Mouse (Mus musculus) lung, embryonic 14.5 days (tissue): ENCODE data around the gene Sh2b2. TPM values are rescaled to one million over a fixed set of nuclear protein-coding genes. Genes with fewer than 3 reads are reported as not detected.

Source experiments
- ATAC-seq: fragments of 200-750 bp; cut with Nextera tagmentation; 2 replicates; pipeline ENCODE4 v1.8.0; 2017; ENCODE audit warnings: mild to moderate bottlenecking, moderate TSS enrichment, moderate library complexity; ENCODE audit not compliant: insufficient read depth
- DNase-seq: peaks from one replicate; pipeline ENCODE4 v3.0.0-alpha.2; 2015
- H3K27ac ChIP-seq: fragments of 300-500 bp; sonication (generic); 2 replicates; pipeline ENCODE4 v1.5.1; 2014; ENCODE audit warnings: low read depth, mild to moderate bottlenecking, moderate library complexity
- H3K27me3 ChIP-seq: fragments of 300-500 bp; sonication (generic); 2 replicates; pipeline ENCODE4 v1.6.1; 2014; ENCODE audit warnings: low read length, control low read depth; ENCODE audit not compliant: insufficient read depth
- H3K36me3 ChIP-seq: fragments of 300-500 bp; sonication (generic); 2 replicates; pipeline ENCODE4 v1.6.1; 2014; ENCODE audit warnings: control low read depth; ENCODE audit not compliant: insufficient read depth
- H3K4me1 ChIP-seq: fragments of 300-500 bp; sonication (generic); 2 replicates; pipeline ENCODE4 v1.6.1; 2014; ENCODE audit warnings: antibody characterized with exemption, control low read depth; ENCODE audit not compliant: insufficient read depth
- H3K4me2 ChIP-seq: fragments of 300-500 bp; sonication (generic); 2 replicates; pipeline ENCODE4 v1.6.1; 2014; ENCODE audit warnings: mild to moderate bottlenecking
- H3K4me3 ChIP-seq: fragments of 300-500 bp; sonication (generic); 2 replicates; pipeline ENCODE4 v1.5.1; 2014; ENCODE audit warnings: low read depth, low read length
- H3K9ac ChIP-seq: fragments of 300-500 bp; sonication (generic); 2 replicates; pipeline ENCODE4 v1.6.1; 2014
- H3K9me3 ChIP-seq: fragments of 300-500 bp; sonication (generic); 2 replicates; pipeline ENCODE4 v1.6.1; 2016; ENCODE audit warnings: low read depth, low read length, control low read depth
- CTCF ChIP-seq: IDR thresholded peaks from 2 replicates; pipeline ENCODE4 v1.5.1; 2016; ENCODE audit warnings: antibody characterized with exemption, low read depth
- WGBS: fragments of 180-500 bp; shearing (Covaris S2); extraction: QIAGEN DNeasy Blood & Tissue Kit; methylation state at CpG from one replicate; pipeline ENCODE4 v1.1.7; 2014; 5-methylcytosine and 5-hydroxymethylcytosine counted together
- polyA plus RNA-seq: library from polyadenylated mRNA; unstranded; fragments of >200 nt; fragmentation: Nextera tagmentation; extraction: Ambion mirVana; gene quantifications from 2 replicates; pipeline ENCODE4 v1.2.1, GENCODE M21; 2014

Gene Sh2b2
- 5.7 and 5.9 TPM in 2 replicates for polyA plus RNA-seq

- TF ChIP-seq CTCF: no peak
- Histone ChIP-seq H3K4me2 (peak within 1 kb of the TSS; percentile 96), H3K9ac (no peak within 1 kb of the TSS), H3K4me1 (peaks cover 5% of the 10 kb centered on the region; the same call in 1 of the 2 replicates), H3K36me3 (no peaks in the 10 kb centered on the region), H3K9me3 (no peaks in the 10 kb centered on the region), H3K27ac (0 out of 2 replicates have a peak within 1 kb of the TSS, but pooled peaks have one; percentile 79), H3K4me3 (peak within 1 kb of the TSS; percentile 70), H3K27me3 (no peaks in the 10 kb centered on the region)
- no peak for ATAC-seq
- WGBS: 83% methylated on average over 2 of the region's 2 CpGs
- DNase-seq: no peak
These were observed at the start of gene Sh2b2 for GRCm38 (mm10) chr5:136246452-136246838. Gene Sh2b2 (minus strand): TSS chr5:136246556.

DNA sequence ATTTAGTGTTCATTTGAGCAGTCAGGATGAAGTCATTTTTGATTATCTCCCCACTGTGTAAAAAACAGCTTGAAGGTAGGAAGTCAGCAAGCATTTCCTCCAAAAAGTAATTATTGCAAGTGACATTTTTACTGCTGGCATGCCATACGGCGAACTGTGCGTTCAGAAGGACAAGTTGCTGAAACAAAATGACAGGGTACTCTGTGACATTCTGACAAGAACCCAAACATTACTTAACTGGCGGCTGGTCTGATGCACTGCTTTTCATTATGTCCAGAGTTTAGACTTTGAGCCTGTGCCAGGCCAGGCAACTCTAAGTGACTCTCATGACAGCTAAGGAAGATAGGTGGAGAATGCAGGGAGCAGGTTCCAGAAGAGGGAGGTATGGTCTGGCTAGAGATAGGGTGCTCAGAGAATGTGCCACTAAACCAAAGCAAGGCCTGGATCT, 46.6 kb upstream of the Sh2b2 start:
- no peaks in the 10 kb centered on the region for H3K9me3 ChIP-seq
- H3K36me3 ChIP-seq: peaks cover 46% of the 10 kb centered on the region; the same call in 1 of the 2 replicates
- no peaks in the 10 kb centered on the region for H3K27me3 ChIP-seq
- H3K27ac ChIP-seq: no peak overlapping the region
- TF ChIP-seq CTCF: no peak
- no peak for DNase-seq
- H3K4me1 ChIP-seq: no peaks in the 10 kb centered on the region
- no peak overlapping the region for H3K9ac ChIP-seq
- ATAC-seq: no peak
- no peak overlapping the region for H3K4me2 ChIP-seq
- 74% methylated on average over 4 of the region's 4 CpGs for whole genome bisulfite sequencing
- no peak overlapping the region for H3K4me3 ChIP-seq

- H3K27ac ChIP-seq: no peak overlapping the region
- H3K9me3 ChIP-seq: no peaks in the 10 kb centered on the region
- H3K9ac ChIP-seq: no peak overlapping the region
- ATAC-seq: no peak
- DNase-seq: no peak
- H3K4me1 ChIP-seq: no peaks in the 10 kb centered on the region
- peaks cover 46% of the 10 kb centered on the region; the same call in 1 of the 2 replicates for H3K36me3 ChIP-seq
- 81% methylated on average over 2 of the region's 2 CpGs for WGBS
- TF ChIP-seq CTCF: no peak
- no peak overlapping the region for H3K4me2 ChIP-seq
- H3K4me3 ChIP-seq: no peak overlapping the region
- H3K27me3 ChIP-seq: no peaks in the 10 kb centered on the region
These were observed 46.0 kb upstream of the Sh2b2 start for GRCm38 (mm10) chr5:136292361-136292760.

- H3K27ac ChIP-seq: no peak overlapping the region
- H3K4me2 ChIP-seq: no peak overlapping the region
- H3K9ac ChIP-seq: no peak overlapping the region
- no peaks in the 10 kb centered on the region for H3K4me1 ChIP-seq
- ATAC-seq (no peak), DNase-seq (no peak)
- no peaks in the 10 kb centered on the region for H3K9me3 ChIP-seq
- 93% methylated on average over 2 of the region's 2 CpGs for WGBS
- no peak for TF ChIP-seq CTCF
- peaks cover 47% of the 10 kb centered on the region; the same call in 1 of the 2 replicates for H3K36me3 ChIP-seq
- no peak overlapping the region for H3K4me3 ChIP-seq
- no peaks in the 10 kb centered on the region for H3K27me3 ChIP-seq
These were observed 45.2 kb upstream of the Sh2b2 start for GRCm38 (mm10) chr5:136291562-136291961.

DNA sequence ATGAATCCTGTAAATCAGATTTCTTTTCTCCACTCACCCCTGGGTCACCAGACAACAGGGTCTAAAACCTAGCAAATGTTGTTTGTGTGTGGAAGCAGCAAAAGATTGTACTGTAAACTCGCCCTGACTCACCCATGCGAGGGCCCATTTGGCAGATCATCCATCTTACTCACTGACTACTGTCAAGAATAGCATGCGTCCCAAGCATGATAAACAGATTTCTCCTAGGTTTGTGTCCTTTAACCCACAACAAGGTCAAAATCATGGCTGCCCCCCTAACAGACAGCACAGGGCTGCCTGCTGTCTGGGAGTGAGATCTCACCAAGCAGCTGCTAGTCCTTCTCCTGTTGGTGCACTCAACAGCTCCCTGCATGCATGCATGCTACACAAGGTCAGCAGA, 43.4 kb upstream of the Sh2b2 start:
- Histone ChIP-seq H3K9me3 (no peaks in the 10 kb centered on the region), H3K4me2 (no peak overlapping the region), H3K36me3 (peaks cover 48% of the 10 kb centered on the region), H3K9ac (no peak overlapping the region), H3K27me3 (no peaks in the 10 kb centered on the region), H3K27ac (no peak overlapping the region), H3K4me1 (no peaks in the 10 kb centered on the region), H3K4me3 (no peak overlapping the region)
- 55% methylated on average over 3 of the region's 3 CpGs for WGBS
- DNase-seq (no peak), ATAC-seq (no peak)
- TF ChIP-seq CTCF: no peak

- TF ChIP-seq CTCF: no peak
- DNase-seq (no peak), ATAC-seq (no peak)
- WGBS: 71% methylated on average over 6 of the region's 6 CpGs
- H3K36me3 ChIP-seq: peaks cover 50% of the 10 kb centered on the region
- no peak overlapping the region for H3K4me2 ChIP-seq
- H3K27ac ChIP-seq: no peak overlapping the region
- no peaks in the 10 kb centered on the region for H3K9me3 ChIP-seq
- H3K27me3 ChIP-seq: no peaks in the 10 kb centered on the region
- no peak overlapping the region for H3K4me3 ChIP-seq
- H3K4me1 ChIP-seq: no peaks in the 10 kb centered on the region
- H3K9ac ChIP-seq: no peak overlapping the region
These were observed 42.2 kb upstream of the Sh2b2 start for GRCm38 (mm10) chr5:136288351-136289081.

DNA sequence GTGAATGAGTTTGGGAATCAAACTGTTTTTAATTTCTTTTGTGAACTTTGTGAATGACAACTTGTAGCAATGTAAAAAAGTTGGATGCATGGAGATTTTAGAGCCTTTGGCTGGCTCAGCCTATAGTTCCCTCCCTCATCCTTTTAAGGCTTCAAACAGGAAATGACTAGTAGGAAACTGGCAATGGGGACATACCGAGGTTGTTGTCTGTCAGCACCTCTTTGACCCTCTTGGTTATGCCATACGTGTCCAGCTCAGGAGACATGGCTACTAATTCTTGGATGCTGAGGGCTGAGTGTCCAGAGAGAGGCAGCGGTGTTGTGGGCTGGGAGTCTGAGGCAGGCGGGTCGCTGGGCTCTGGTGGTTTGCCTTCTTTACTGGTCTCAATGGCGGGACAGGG, 40.2 kb upstream of the Sh2b2 start:
- Histone ChIP-seq H3K4me2 (no peak overlapping the region), H3K9me3 (no peaks in the 10 kb centered on the region), H3K27me3 (no peaks in the 10 kb centered on the region), H3K9ac (no peak overlapping the region), H3K4me1 (no peaks in the 10 kb centered on the region), H3K27ac (no peak overlapping the region), H3K36me3 (peaks cover 66% of the 10 kb centered on the region), H3K4me3 (no peak overlapping the region)
- ATAC-seq: no peak
- no peak for TF ChIP-seq CTCF
- WGBS: 82% methylated on average over 6 of the region's 6 CpGs
- DNase-seq: no peak
